Comparison of ENCODE assay signal across 21 mouse cellular contexts in the genomic region with DNA sequence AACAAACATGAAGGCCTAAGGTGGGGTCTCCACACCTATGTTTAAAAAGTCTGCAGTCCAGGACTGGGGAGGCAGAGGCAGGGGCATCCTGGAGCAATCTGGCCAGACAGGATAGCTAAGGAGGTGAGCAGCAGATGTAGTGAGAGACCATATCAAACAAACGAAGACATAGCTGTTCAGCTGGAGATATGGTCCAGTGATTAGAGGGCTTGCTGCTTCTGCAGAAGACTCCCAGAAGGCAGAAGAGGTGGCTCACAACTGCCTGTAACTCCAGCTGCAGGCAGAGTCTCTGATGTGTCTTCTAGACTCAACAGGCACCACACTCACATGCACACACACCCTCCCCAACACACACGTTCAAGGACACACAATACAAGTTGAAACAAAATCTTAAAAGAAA. TPM values are rescaled to one million over a fixed set of nuclear protein-coding genes. Genes with fewer than 3 reads are reported as not detected.
A peak's percentile ranks its signal among the peaks of the same experiment; 100 is the strongest.
DNase-seq lines count a peak whose midpoint lies in the region; ATAC-seq and TF ChIP-seq lines count a peak whose summit lies in the region.
"Had no signal": no experiment of that assay in that cellular context is flagged by ENCODE, and none has a peak within 500 bp of the region (broad histone marks: within the 10 kb centered on the region; RNA-seq: fewer than 3 reads in every experiment).

No protein-coding gene starts in this region.

- no peaks in the 10 kb centered on the region for H3K27me3 ChIP-seq in CH12.LX (replicated peaks)
- H3K27me3 ChIP-seq in splenic B cell, adult 2 months (ENCODE audit: control insufficient read depth, insufficient read depth, low read length, poor library complexity, severe bottlenecking), result no peaks in the 10 kb centered on the region
- H3K27me3 ChIP-seq: embryonic facial prominence, embryonic 13.5 days; forebrain, embryonic 13.5 days; heart, embryonic 12.5 days had no signal

- no peak for TF ChIP-seq EP300 in CH12.LX (IDR thresholded peaks at IDR 0.05; ENCODE audit: low read length)

- H3K36me3 ChIP-seq in CH12.LX (replicated peaks in 1 of 2; ENCODE audit: control insufficient read depth in 1 of 2, insufficient read depth in 1 of 2, low read length in 1 of 2), result no peaks in the 10 kb centered on the region
- H3K36me3 ChIP-seq in splenic B cell, adult 2 months (ENCODE audit: control insufficient read depth, insufficient read depth, low read length, poor library complexity, severe bottlenecking), result no peaks in the 10 kb centered on the region
- H3K36me3 ChIP-seq: embryonic facial prominence, embryonic 13.5 days; heart, embryonic 12.5 days; hindbrain, embryonic 10.5 days had no signal

- H3K9me3 ChIP-seq in CH12.LX (replicated peaks; ENCODE audit: low read length), result no peaks in the 10 kb centered on the region
- H3K9me3 ChIP-seq: embryonic facial prominence, embryonic 13.5 days; forebrain, embryonic 13.5 days; heart, embryonic 12.5 days; hindbrain, embryonic 10.5 days had no signal

- peaks cover 5 to 12% of the 10 kb centered on the region in 2 experiments; a peak in 3 of 4 replicates for H3K4me1 ChIP-seq in CH12.LX (ENCODE audit: control insufficient read depth in 1 of 2, insufficient read depth in 2 of 2)
- H3K4me1 ChIP-seq: embryonic facial prominence, embryonic 13.5 days; heart, embryonic 12.5 days; hindbrain, embryonic 10.5 days had no signal

- in situ Hi-C loops in CH12.LX (cut with MboI; ENCODE audit: low pct_ligation_motif_present, low pct_unique_long_range_greater_than_20kb, low sequenced_read_pairs), result no loop called here

- TF ChIP-seq CTCF in CH12.LX (conservative IDR thresholded peaks at IDR 0.05 in 1 of 2, IDR thresholded peaks at IDR 0.05 in 1 of 2; ENCODE audit: low read depth in 2 of 2, low read length in 2 of 2), result no peak

- H3K9ac ChIP-seq in CH12.LX (ENCODE audit: insufficient read depth, low read depth), result no peak overlapping the region
- H3K9ac ChIP-seq: embryonic facial prominence, embryonic 13.5 days; forebrain, embryonic 13.5 days; forebrain, postnatal 0 days; heart, embryonic 12.5 days; hindbrain, embryonic 14.5 days had no signal

- no peaks in the 10 kb centered on the region for H3K79me2 ChIP-seq in CH12.LX (replicated peaks; ENCODE audit: control insufficient read depth, extremely low read depth, insufficient read depth, poor library complexity, severe bottlenecking)

- dilution Hi-C loops in CH12.LX (cut with MboI; ENCODE audit: extremely low pct_ligation_motif_present, extremely low pct_unique_long_range_greater_than_20kb, low sequenced_read_pairs), result no loop called here

- TF ChIP-seq POLR2A in CH12.LX (IDR thresholded peaks at IDR 0.05; ENCODE audit: low read depth, low read length), result no peak

- no peak for TF ChIP-seq RAD21 in CH12.LX (IDR thresholded peaks at IDR 0.05; ENCODE audit: low read depth, low read length)

- DNase-seq in A20 (ENCODE audit: low read depth, low spot score) (peak; percentile 84), CH12.LX (ENCODE audit: extremely low read depth) (peak; percentile 45)
- DNase-seq in spleen, adult 18-20 months, result peak; percentile 31 to 35
- peak; percentile 71 for DNase-seq in splenic B cell, adult 2 months (ENCODE audit: low read depth, low spot score)
- DNase-seq in cerebellum, postnatal 4 days (ENCODE audit: low spot score in 2 of 2), result no peak
- DNase-seq: adrenal gland, postnatal 10 days; cerebellum, adult 11-12 months; cerebellum, adult 9-10 months; cerebellum, postnatal 25 days; forebrain, postnatal 0 days; gastrocnemius, postnatal 14 days had no signal

- no peak for ATAC-seq in erythroid progenitor cell, adult 5-6 weeks (replicated peaks; ENCODE audit: low FRiP score, poor library complexity, severe bottlenecking)
- ATAC-seq: CD4-positive, CD25-positive, alpha-beta regulatory T cell, adult 4 months; forebrain, embryonic 13.5 days; forebrain, postnatal 0 days had no signal

- H3K4me2 ChIP-seq in CH12.LX (ENCODE audit: insufficient read depth, low read depth, poor library complexity, severe bottlenecking), result no peak overlapping the region
- H3K4me2 ChIP-seq: embryonic facial prominence, embryonic 13.5 days; forebrain, embryonic 13.5 days; heart, embryonic 12.5 days; hindbrain, embryonic 14.5 days had no signal

- peak overlapping the region in 1 of 3 experiments; percentile 20 for H3K4me3 ChIP-seq in CH12.LX (replicated peaks in 1 of 3; ENCODE audit: low read depth in 2 of 3, low read length in 2 of 3, poor library complexity in 1 of 3)
- H3K4me3 ChIP-seq: embryonic facial prominence, embryonic 13.5 days; forebrain, embryonic 13.5 days; heart, embryonic 12.5 days; hindbrain, embryonic 10.5 days had no signal

- H3K27ac ChIP-seq in CH12.LX (ENCODE audit: insufficient read depth, low read depth), result no peak overlapping the region
- H3K27ac ChIP-seq: embryonic facial prominence, embryonic 13.5 days; forebrain, embryonic 13.5 days; hindbrain, embryonic 10.5 days; hindbrain, embryonic 14.5 days had no signal

TF ChIP-seq in CH12.LX, 34 proteins besides CTCF, POLR2A, EP300 and RAD21:
- TF ChIP-seq MAZ (IDR thresholded peaks at IDR 0.05; ENCODE audit: low read depth, low read length) (no peak), MAFK (IDR thresholded peaks at IDR 0.05; ENCODE audit: insufficient replicate concordance, low read length) (no peak), TCF12 (IDR thresholded peaks at IDR 0.05; ENCODE audit: low read depth, low read length) (no peak), MEF2A (IDR thresholded peaks at IDR 0.05; ENCODE audit: borderline replicate concordance, low read depth, low read length) (no peak), USF1 (IDR thresholded peaks at IDR 0.05; ENCODE audit: low read depth, low read length) (no peak), MAX (IDR thresholded peaks at IDR 0.05; ENCODE audit: low read length) (no peak), POLR2AphosphoS2 (IDR thresholded peaks at IDR 0.05; ENCODE audit: low read depth, low read length) (no peak), E2F4 (IDR thresholded peaks at IDR 0.05; ENCODE audit: insufficient replicate concordance, low read depth, low read length) (no peak), SMC3 (IDR thresholded peaks at IDR 0.05; ENCODE audit: low read depth, low read length) (no peak), UBTF (IDR thresholded peaks at IDR 0.05; ENCODE audit: low read depth, low read length) (no peak)

RNA-seq across cellular contexts. Expression of gene B3gat2, which starts 40.5 kb away (rescaled TPM):
- total RNA-seq in CH12.LX (2012; rRNA removed) (0.81 and 0.88 TPM in 2 replicates), CH12.LX (2014; rRNA removed) (not detected in 2 replicates)
- polyA plus RNA-seq in CH12.LX (2012; ENCODE audit: insufficient read length, low read depth), result 0.23 and 0.40 TPM in 2 replicates
- not detected in 2 replicates for total RNA-seq in erythroid progenitor cell, adult 5-6 weeks (2015; ENCODE audit: low replicate concordance)
- 0.15 and 4.6 TPM in 2 replicates for total RNA-seq in erythroid progenitor cell, adult 5-6 weeks (2017; ENCODE audit: low replicate concordance)
- total RNA-seq: adrenal gland, postnatal 10 days; gastrocnemius, adult 18-20 months; gastrocnemius, postnatal 14 days; heart, adult 8-10 months; heart, postnatal 25 days had no signal

Comparison
In these comparisons a context has a peak if more than half of its experiments do, and no peak if none do; other contexts are left out.
1. DNase-seq: peak in A20 (single experiment), CH12.LX (single experiment), spleen, adult 18-20 months (2 of 2) and splenic B cell, adult 2 months (single experiment); none in cerebellum, postnatal 4 days (0 of 2).